Mouse (Mus musculus) kidney, adult 8-10 months (tissue): ENCODE measurements around the gene Gm21671.
"Not testable (repeated sequence)": the region's sequence is repeated elsewhere in the genome, so short reads cannot be mapped to it uniquely, and the experiment has no call there.

ENCODE experiments used
- DNase-seq, 2 experiments: peaks; one replicate each; pipeline ENCODE4 v3.0.0; 2022

The Gm21671 gene

DNA sequence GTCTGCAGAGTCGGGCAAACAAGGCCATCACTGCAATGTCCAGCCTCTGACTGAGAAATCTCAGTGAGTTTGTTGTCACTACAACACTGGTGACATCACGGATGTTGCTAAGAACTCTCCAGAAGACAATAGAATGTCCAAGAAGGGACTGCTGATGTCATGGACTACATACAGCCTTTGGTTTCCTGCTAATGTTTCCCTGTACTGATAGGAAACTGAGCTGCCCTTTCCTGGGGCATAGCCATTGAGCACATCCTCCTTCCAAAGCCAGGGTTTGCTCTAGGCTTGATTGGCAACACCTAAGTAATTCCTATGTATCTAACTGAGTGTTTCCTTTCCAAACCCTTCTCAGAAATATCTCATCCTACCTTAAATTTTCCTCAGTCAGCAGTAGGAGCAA, at the start of gene Gm21671:
Gm21671 (minus strand) TSS at position 101 of the 400 bp plus-strand sequence.
- DNase-seq, result not testable (repeated sequence)

DNA sequence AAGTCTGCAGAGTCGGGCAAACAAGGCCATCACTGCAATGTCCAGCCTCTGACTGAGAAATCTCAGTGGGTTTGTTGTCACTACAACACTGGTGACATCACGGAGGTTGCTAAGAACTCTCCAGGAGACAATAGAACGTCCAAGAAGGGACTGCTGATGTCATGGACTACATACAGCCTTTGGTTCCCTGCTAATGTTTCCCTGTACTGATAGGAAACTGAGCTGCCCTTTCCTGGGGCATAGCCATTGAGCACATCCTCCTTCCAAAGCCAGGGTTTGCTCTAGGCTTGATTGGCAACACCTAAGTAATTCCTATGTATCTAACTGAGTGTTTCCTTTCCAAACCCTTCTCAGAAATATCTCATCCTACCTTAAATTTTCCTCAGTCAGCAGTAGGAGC, 34.3 kb upstream of the Gm21671 start, which contains the start of gene Gm21698:
Gm21698 (minus strand) TSS at position 101 of the 400 bp plus-strand sequence.
- DNase-seq, result not testable (repeated sequence)

DNA sequence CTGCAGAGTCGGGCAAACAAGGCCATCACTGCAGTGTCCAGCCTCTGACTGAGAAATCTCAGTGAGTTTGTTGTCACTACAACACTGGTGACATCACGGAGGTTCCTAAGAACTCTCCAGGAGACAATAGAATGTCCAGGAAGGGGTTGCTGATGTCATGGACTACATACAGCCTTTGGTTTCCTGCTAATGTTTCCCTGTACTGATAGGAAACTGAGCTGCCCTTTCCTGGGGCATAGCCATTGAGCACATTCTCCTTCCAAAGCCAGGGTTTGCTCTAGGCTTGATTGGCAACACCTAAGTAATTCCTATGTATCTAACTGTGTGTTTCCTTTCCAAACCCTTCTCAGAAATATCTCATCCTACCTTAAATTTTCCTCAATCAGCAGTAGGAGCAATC, 18.3 kb upstream of the Gm21671 start, which contains the start of gene Gm21680:
Gm21680 (minus strand) TSS at position 101 of the 400 bp plus-strand sequence.
- not testable (repeated sequence) for DNase-seq

DNA sequence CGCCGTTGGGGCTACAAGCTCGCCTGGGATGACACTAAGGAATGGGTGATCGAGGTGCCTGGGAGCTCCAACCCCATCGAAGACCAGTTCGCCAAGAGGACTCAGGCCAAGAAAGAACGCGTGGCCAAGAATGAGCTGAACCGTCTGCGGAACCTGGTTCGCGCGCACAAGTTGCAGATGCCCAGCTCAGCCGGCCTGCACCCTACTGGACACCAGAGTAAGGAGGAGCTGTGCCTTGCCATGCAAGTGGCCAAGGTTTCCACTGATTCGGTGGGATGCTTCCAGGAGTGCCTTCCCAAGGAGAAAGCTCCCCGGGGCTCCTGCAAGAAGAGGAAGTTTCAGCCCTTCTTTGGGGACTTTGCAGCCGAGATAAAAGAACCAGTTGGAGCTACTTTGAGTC, 2.8 kb upstream of the Gm21671 start:
- not testable (repeated sequence) for DNase-seq

DNA sequence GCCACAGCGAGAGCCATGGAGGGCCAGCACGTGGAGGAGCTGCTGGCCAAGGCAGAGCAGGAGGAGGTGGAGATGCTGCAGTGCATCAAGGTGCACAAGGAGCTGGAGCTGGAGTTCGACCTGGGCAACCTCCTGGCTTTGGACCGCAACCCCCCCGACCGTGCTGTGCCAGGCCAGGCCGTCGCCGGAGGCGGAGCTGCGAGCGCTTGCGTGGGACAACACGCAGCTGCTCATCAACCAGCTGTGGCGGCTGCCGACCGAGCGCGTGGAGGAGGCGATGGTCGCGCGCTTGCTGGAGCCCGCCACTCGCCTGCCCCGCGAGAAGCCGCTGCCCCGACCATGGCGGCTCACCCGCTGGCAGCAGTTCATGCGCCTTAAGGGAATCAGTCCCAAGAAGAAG, 2.4 kb upstream of the Gm21671 start:
- not testable (repeated sequence) for DNase-seq

DNA sequence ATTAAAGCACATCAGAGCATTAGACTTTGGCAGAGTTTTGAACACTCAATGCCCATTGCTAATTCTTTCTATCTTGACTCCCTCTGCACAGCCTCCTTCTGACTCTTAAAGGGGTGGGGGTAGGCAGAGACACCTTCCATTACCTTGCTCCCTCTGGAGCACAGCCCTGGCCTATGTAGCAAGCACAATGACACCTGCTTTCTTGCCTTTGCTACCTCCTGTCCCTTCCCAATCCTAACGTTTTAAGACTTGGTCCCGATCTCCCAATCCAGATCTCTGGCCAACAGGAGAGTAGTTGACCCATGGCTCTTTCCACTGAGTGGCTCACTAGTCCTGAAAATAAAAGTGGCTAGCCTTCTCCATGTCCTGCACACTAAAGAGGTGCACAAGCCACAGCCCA, 8.8 kb downstream of the Gm21671 start:
- not testable (repeated sequence) for DNase-seq

DNA sequence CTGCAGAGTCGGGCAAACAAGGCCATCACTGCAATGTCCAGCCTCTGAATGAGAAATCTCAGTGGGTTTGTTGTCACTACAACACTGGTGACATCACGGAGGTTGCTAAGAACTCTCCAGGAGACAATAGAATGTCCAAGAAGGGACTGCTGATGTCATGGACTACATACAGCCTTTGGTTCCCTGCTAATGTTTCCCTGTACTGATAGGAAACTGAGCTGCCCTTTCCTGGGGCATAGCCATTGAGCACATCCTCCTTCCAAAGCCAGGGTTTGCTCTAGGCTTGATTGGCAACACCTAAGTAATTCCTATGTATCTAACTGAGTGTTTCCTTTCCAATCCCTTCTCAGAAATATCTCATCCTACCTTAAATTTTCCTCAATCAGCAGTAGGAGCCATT, 11.9 kb downstream of the Gm21671 start, which contains the start of gene Gm21663:
Gm21663 (minus strand) TSS at position 101 of the 400 bp plus-strand sequence.
- DNase-seq, result not testable (repeated sequence)
